Comparison of ENCODE assay signal across 12 mouse cellular contexts in the genomic region with DNA sequence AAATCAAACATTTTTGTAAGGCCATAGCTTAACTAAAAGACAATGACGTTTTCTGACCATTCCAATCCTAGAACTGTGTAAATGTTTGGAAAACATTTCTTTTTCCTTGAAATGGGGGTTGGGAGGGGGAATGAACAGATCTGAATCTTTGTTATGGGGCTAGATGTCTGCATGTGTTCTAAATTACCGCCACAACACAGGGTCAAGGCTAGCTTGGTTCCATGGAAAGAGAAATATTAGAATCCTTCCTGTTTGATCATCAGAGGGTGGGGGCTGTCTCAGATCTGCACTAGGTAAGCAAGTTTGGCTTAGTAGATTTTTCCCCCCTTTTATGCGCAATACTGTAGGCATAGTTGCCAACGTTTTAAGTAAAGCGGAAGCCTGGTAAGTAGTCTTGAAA.
A peak's percentile ranks its signal among the peaks of the same experiment; 100 is the strongest.
DNase-seq lines count a peak whose midpoint lies in the region; ATAC-seq and TF ChIP-seq lines count a peak whose summit lies in the region.
"Had no signal": no experiment of that assay in that cellular context is flagged by ENCODE, and none has a peak within 500 bp of the region (broad histone marks: within the 10 kb centered on the region; RNA-seq: fewer than 3 reads in every experiment).

No protein-coding gene starts in this region.

- H3K27me3 ChIP-seq in heart, embryonic 10.5 days (ENCODE audit: insufficient read depth, poor library complexity, severe bottlenecking), result peaks cover 17% of the 10 kb centered on the region; the same call in 1 of the 2 replicates
- peaks cover 19% of the 10 kb centered on the region for H3K27me3 ChIP-seq in midbrain, embryonic 14.5 days (ENCODE audit: control insufficient read depth, insufficient read depth, low read length)
- H3K27me3 ChIP-seq in midbrain, embryonic 13.5 days, result peaks cover 42% of the 10 kb centered on the region

- intact Hi-C loops in left cerebral cortex, adult 2 months (cut with DNase I), result no loop called here

- no peak overlapping the region for H3K9ac ChIP-seq in midbrain, embryonic 14.5 days (replicated peaks; ENCODE audit: low read length)
- H3K9ac ChIP-seq in midbrain, embryonic 13.5 days (replicated peaks), result no peak overlapping the region
- H3K9ac ChIP-seq: limb, embryonic 15.5 days had no signal

- no peak overlapping the region for H3K27ac ChIP-seq in heart, embryonic 10.5 days
- peak overlapping the region; percentile 51; the same call in 1 of the 2 replicates for H3K27ac ChIP-seq in left cerebral cortex, adult 2 months
- H3K27ac ChIP-seq in midbrain, embryonic 14.5 days (replicated peaks; ENCODE audit: low read depth, low read length), result no peak overlapping the region
- H3K27ac ChIP-seq in midbrain, embryonic 13.5 days, result no peak overlapping the region
- H3K27ac ChIP-seq: limb, embryonic 15.5 days had no signal

- H3K4me2 ChIP-seq in midbrain, embryonic 14.5 days (ENCODE audit: low read length), result peak overlapping the region; percentile 96; the same call in 1 of the 2 replicates
- no peak overlapping the region for H3K4me2 ChIP-seq in midbrain, embryonic 13.5 days (replicated peaks)

- no peaks in the 10 kb centered on the region for H3K36me3 ChIP-seq in heart, embryonic 10.5 days
- H3K36me3 ChIP-seq in midbrain, embryonic 14.5 days (ENCODE audit: control insufficient read depth, insufficient read depth, low read length), result no peaks in the 10 kb centered on the region
- no peaks in the 10 kb centered on the region for H3K36me3 ChIP-seq in midbrain, embryonic 13.5 days
- H3K36me3 ChIP-seq: G1E; limb, embryonic 15.5 days had no signal

- DNase-seq in heart, embryonic 10.5 days (ENCODE audit: low spot score), result peak; percentile 30
- DNase-seq in heart, adult 8-10 months (ENCODE audit: low spot score), result no peak
- DNase-seq in left cerebral cortex, adult 2 months (ENCODE audit: extremely low spot score in 1 of 2, low spot score in 2 of 2), result no peak
- DNase-seq in left cerebral cortex, adult 11 months (ENCODE audit: low spot score), result no peak
- DNase-seq in midbrain, embryonic 14.5 days, result no peak
- no peak for DNase-seq in adrenal gland, postnatal 14 days
- DNase-seq: adrenal gland, postnatal 10 days; cerebellum, postnatal 10 days; forebrain, postnatal 0 days had no signal

- TF ChIP-seq CTCF in left cerebral cortex, adult 2 months (IDR thresholded peaks at IDR 0.05), result no peak

- H3K4me3 ChIP-seq in heart, embryonic 10.5 days, result no peak overlapping the region; the same call in 1 of the 2 replicates
- no peak overlapping the region for H3K4me3 ChIP-seq in left cerebral cortex, adult 2 months
- H3K4me3 ChIP-seq in midbrain, embryonic 14.5 days (replicated peaks; ENCODE audit: low read depth, low read length), result no peak overlapping the region
- no peak overlapping the region for H3K4me3 ChIP-seq in midbrain, embryonic 13.5 days (replicated peaks)

- ATAC-seq in midbrain, embryonic 14.5 days (ENCODE audit: low FRiP score, low TSS enrichment), result no peak
- no peak for ATAC-seq in midbrain, embryonic 13.5 days

- H3K4me1 ChIP-seq in heart, embryonic 10.5 days, result peaks cover 22% of the 10 kb centered on the region
- H3K4me1 ChIP-seq in midbrain, embryonic 14.5 days (ENCODE audit: control insufficient read depth, insufficient read depth, low read length), result peaks cover 17% of the 10 kb centered on the region
- H3K4me1 ChIP-seq in midbrain, embryonic 13.5 days (replicated peaks), result peaks cover 22% of the 10 kb centered on the region

- no peaks in the 10 kb centered on the region for H3K9me3 ChIP-seq in heart, embryonic 10.5 days
- no peaks in the 10 kb centered on the region for H3K9me3 ChIP-seq in midbrain, embryonic 14.5 days (ENCODE audit: control insufficient read depth, low read length)
- no peaks in the 10 kb centered on the region for H3K9me3 ChIP-seq in midbrain, embryonic 13.5 days
- H3K9me3 ChIP-seq: limb, embryonic 15.5 days had no signal

- 44% methylated on average over 5 of the region's 5 CpGs for WGBS in heart, embryonic 10.5 days
- WGBS in midbrain, embryonic 14.5 days, result 45% methylated on average over 5 of the region's 5 CpGs
- WGBS in midbrain, embryonic 13.5 days, result 45% methylated on average over 5 of the region's 5 CpGs
